Comparison of ENCODE assay signal across 16 mouse cellular contexts in the genomic region with DNA sequence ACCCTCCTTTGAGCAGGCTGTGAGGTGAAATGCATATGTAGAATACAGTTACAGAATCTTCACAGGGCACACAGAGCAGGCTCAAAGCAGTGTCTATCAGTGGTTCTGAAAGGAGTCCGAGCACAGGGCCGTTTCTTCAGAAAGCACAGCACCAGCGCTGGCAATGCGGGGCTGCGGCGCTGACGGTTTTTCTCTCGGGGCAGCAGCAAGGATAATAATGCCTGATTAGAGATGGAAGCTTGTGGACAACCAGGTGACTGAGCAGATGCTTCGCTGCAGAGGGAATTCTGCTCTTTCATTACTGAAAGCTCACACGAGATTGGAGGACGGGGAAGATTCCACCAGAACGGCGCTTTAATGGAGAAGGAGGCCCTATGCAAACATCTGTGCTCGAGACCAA.
DNase-seq lines count a peak whose midpoint lies in the region; ATAC-seq and TF ChIP-seq lines count a peak whose summit lies in the region.
"Had no signal": no experiment of that assay in that cellular context is flagged by ENCODE, and none has a peak within 500 bp of the region (broad histone marks: within the 10 kb centered on the region; RNA-seq: fewer than 3 reads in every experiment).

No protein-coding gene starts in this region.

- no peaks in the 10 kb centered on the region for H3K27me3 ChIP-seq in forebrain, postnatal 0 days (ENCODE audit: insufficient read depth, low read length)
- no peaks in the 10 kb centered on the region for H3K27me3 ChIP-seq in midbrain, embryonic 15.5 days (replicated peaks)
- H3K27me3 ChIP-seq: limb, embryonic 12.5 days had no signal

- H3K9ac ChIP-seq in forebrain, postnatal 0 days = no peak overlapping the region
- no peak overlapping the region for H3K9ac ChIP-seq in midbrain, embryonic 15.5 days
- H3K9ac ChIP-seq: limb, embryonic 12.5 days had no signal

- ATAC-seq in forebrain, postnatal 0 days = peak; percentile 36
- peak; percentile 50; the same call in 1 of the 2 replicates for ATAC-seq in midbrain, embryonic 15.5 days (replicated peaks)

- no peak overlapping the region for H3K27ac ChIP-seq in forebrain, postnatal 0 days (ENCODE audit: low read depth, low read length)
- peak overlapping the region; percentile 30 for H3K27ac ChIP-seq in midbrain, embryonic 15.5 days
- H3K27ac ChIP-seq: macrophage had no signal

- TF ChIP-seq CTCF in forebrain, postnatal 0 days (IDR thresholded peaks at IDR 0.05; ENCODE audit: low read depth) = no peak

- no peak overlapping the region for H3K4me3 ChIP-seq in forebrain, postnatal 0 days (ENCODE audit: low read depth, low read length)
- H3K4me3 ChIP-seq in midbrain, embryonic 15.5 days = no peak overlapping the region
- H3K4me3 ChIP-seq: limb, embryonic 12.5 days had no signal

- H3K36me3 ChIP-seq in forebrain, postnatal 0 days (ENCODE audit: insufficient read depth) = no peaks in the 10 kb centered on the region
- H3K36me3 ChIP-seq in midbrain, embryonic 15.5 days (replicated peaks) = no peaks in the 10 kb centered on the region
- H3K36me3 ChIP-seq: limb, embryonic 12.5 days had no signal

- H3K4me2 ChIP-seq in forebrain, postnatal 0 days (ENCODE audit: low read depth) = no peak overlapping the region
- peak overlapping the region; percentile 17 for H3K4me2 ChIP-seq in midbrain, embryonic 15.5 days
- H3K4me2 ChIP-seq: heart, embryonic 11.5 days; limb, embryonic 12.5 days had no signal

- DNase-seq in heart, adult 11 months = peak; percentile 35
- no peak for DNase-seq in heart, adult 18-20 months
- DNase-seq in ZHBTc4 (ENCODE audit: low read depth, low spot score) = peak; percentile 27
- peak; percentile 20 for DNase-seq in forebrain, postnatal 0 days
- no peak for DNase-seq in embryo, embryonic 10 days (ENCODE audit: low spot score)
- no peak for DNase-seq in lung, postnatal 25 days (ENCODE audit: low spot score)
- no peak for DNase-seq in cerebellum, postnatal 36 days
- DNase-seq: B cell, adult 2 months; cerebellum, adult 11 months; gastrocnemius, postnatal 10 days; heart, postnatal 4 days; kidney, adult 8-10 months had no signal

- H3K4me1 ChIP-seq in forebrain, postnatal 0 days (ENCODE audit: insufficient read depth) = no peaks in the 10 kb centered on the region
- peaks cover 19% of the 10 kb centered on the region for H3K4me1 ChIP-seq in midbrain, embryonic 15.5 days

- WGBS in forebrain, postnatal 0 days = 48% methylated on average over 14 of the region's 14 CpGs
- 27% methylated on average over 14 of the region's 14 CpGs for WGBS in midbrain, embryonic 15.5 days

- no peaks in the 10 kb centered on the region for H3K9me3 ChIP-seq in forebrain, postnatal 0 days (ENCODE audit: low read length)
- H3K9me3 ChIP-seq in midbrain, embryonic 15.5 days = no peaks in the 10 kb centered on the region
- H3K9me3 ChIP-seq: limb, embryonic 12.5 days had no signal

Comparison
In these comparisons a context has a peak if more than half of its experiments do, and no peak if none do; other contexts are left out.
1. DNase-seq: peak in heart, adult 11 months (single experiment), ZHBTc4 (single experiment) and forebrain, postnatal 0 days (single experiment); none in heart, adult 18-20 months (0 of 2), embryo, embryonic 10 days (single experiment), lung, postnatal 25 days (single experiment) and cerebellum, postnatal 36 days (0 of 2).